Mouse (Mus musculus): ENCODE data around the gene Pip5k1b.
A peak's percentile ranks its signal among the peaks of the same experiment; 100 is the strongest.

Pip5k1b gene

GRCm38 (mm10) chr19:24352298-24352959 lies 203.2 kb downstream of the Pip5k1b start:
- DNase-seq (ENCODE audit: extremely low read depth, low read depth) = no peak

GRCm38 (mm10) chr19:24344501-24344900 lies 211.2 kb downstream of the Pip5k1b start:
- no peak for DNase-seq (ENCODE audit: extremely low read depth, low read depth)

GRCm38 (mm10) chr19:24342786-24343185 lies 212.9 kb downstream of the Pip5k1b start:
- no peak for DNase-seq (ENCODE audit: extremely low read depth, low read depth)

GRCm38 (mm10) chr19:24336370-24337076 lies 219.1 kb downstream of the Pip5k1b start:
- peak; percentile 13 for DNase-seq (ENCODE audit: extremely low read depth, low read depth)

- no peak for DNase-seq (ENCODE audit: extremely low read depth, low read depth)
Measured at GRCm38 (mm10) chr19:24335611-24336343, 219.9 kb downstream of the Pip5k1b start.

- no peak for DNase-seq (ENCODE audit: extremely low read depth, low read depth)
Measured at GRCm38 (mm10) chr19:24332956-24333355, 222.7 kb downstream of the Pip5k1b start.

GRCm38 (mm10) chr19:24331274-24331673 lies 224.4 kb downstream of the Pip5k1b start:
- peak; percentile 55 for DNase-seq (ENCODE audit: extremely low read depth, low read depth)

GRCm38 (mm10) chr19:24330366-24330765 lies 225.3 kb downstream of the Pip5k1b start:
- DNase-seq (ENCODE audit: extremely low read depth, low read depth) = no peak

- DNase-seq (ENCODE audit: extremely low read depth, low read depth) = peak; percentile 8
Measured at GRCm38 (mm10) chr19:24327921-24328320, 227.8 kb downstream of the Pip5k1b start.

- no peak for DNase-seq (ENCODE audit: extremely low read depth, low read depth)
Measured at GRCm38 (mm10) chr19:24326969-24327368, 228.7 kb downstream of the Pip5k1b start.

GRCm38 (mm10) chr19:24325692-24326091 lies 230.0 kb downstream of the Pip5k1b start:
- no peak for DNase-seq (ENCODE audit: extremely low read depth, low read depth)

- no peak for DNase-seq (ENCODE audit: extremely low read depth, low read depth)
Measured at GRCm38 (mm10) chr19:24323841-24324613, 231.6 kb downstream of the Pip5k1b start.

- no peak for DNase-seq (ENCODE audit: extremely low read depth, low read depth)
Measured at GRCm38 (mm10) chr19:24321900-24322311, 233.8 kb downstream of the Pip5k1b start.

GRCm38 (mm10) chr19:24321211-24321899 lies 234.3 kb downstream of the Pip5k1b start:
- no peak for DNase-seq (ENCODE audit: extremely low read depth, low read depth)

- DNase-seq (ENCODE audit: extremely low read depth, low read depth) = no peak
Measured at GRCm38 (mm10) chr19:24318172-24318571, 237.5 kb downstream of the Pip5k1b start.

- DNase-seq (ENCODE audit: extremely low read depth, low read depth) = no peak
Measured at GRCm38 (mm10) chr19:24317731-24318130, 237.9 kb downstream of the Pip5k1b start.

- DNase-seq (ENCODE audit: extremely low read depth, low read depth) = no peak
Measured at GRCm38 (mm10) chr19:24317038-24317591, 238.6 kb downstream of the Pip5k1b start.

- DNase-seq (ENCODE audit: extremely low read depth, low read depth) = no peak
Measured at GRCm38 (mm10) chr19:24316060-24316725, 239.5 kb downstream of the Pip5k1b start.

- DNase-seq (ENCODE audit: extremely low read depth, low read depth) = no peak
Measured at GRCm38 (mm10) chr19:24315234-24315633, 240.4 kb downstream of the Pip5k1b start.

GRCm38 (mm10) chr19:24314676-24315075 lies 241.0 kb downstream of the Pip5k1b start:
- no peak for DNase-seq (ENCODE audit: extremely low read depth, low read depth)

Data from MEL-GATA-1-ER (cell line).